Mouse (Mus musculus) spleen, adult 2 months (tissue): ENCODE data around the gene Kctd15.

Experiments
- CTCF ChIP-seq: fragments of 200-500 bp; IDR thresholded peaks from 2 replicates; pipeline ENCODE4 v1.5.1; 2011; ENCODE audit warnings: mild to moderate bottlenecking, inconsistent platforms; ENCODE audit not compliant: insufficient read depth, insufficient read length, insufficient replicate concordance; ENCODE audit errors: extremely low read depth
- POLR2A ChIP-seq: fragments of 200-500 bp; IDR thresholded peaks from 2 replicates; pipeline ENCODE4 v1.6.1; 2011; ENCODE audit warnings: low read depth, low read length, inconsistent platforms

DNA sequence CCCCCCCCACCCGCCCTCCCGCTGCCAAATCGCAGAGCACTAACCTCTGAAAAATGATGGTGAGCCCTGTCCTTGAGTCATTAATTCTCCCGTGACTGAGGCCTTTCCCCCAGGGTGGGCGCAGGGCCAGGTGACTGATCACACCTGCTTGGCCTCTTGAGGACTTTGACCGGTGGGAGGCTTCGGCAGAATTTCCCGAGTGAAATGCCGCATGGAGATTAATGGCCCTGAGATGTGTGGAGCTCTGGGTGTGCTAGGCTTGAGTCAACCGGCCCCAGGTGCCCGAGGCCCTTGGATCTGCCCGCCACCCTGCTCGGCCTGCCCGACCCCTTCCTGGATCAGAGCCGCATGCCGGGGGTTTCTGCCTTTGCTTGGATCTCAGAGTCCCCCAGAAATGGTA, 11.3 kb upstream of the Kctd15 start:
- TF ChIP-seq CTCF = no peak
- no peak for TF ChIP-seq POLR2A
